Mouse (Mus musculus) monocyte, adult 5-6 weeks (primary cell): ENCODE results near the gene Tmem119. TPM values are rescaled to one million over a fixed set of nuclear protein-coding genes. Genes with fewer than 3 reads are reported as not detected.

Experiments used
- ATAC-seq: fragments of 153-309, 156-312 bp; replicated peaks from 2 replicates; pipeline ENCODE4 v1.8.0; 2017; ENCODE audit warnings: mild to moderate bottlenecking; ENCODE audit not compliant: low TSS enrichment, insufficient number of reproducible peaks, severe bottlenecking, poor library complexity, low FRiP score
- total RNA-seq: library from RNA; stranded (forward); fragments of 200-1000, 200-491, 200-594 nt; gene quantifications from 3 replicates; pipeline ENCODE4 v1.2.3, GENCODE M21; 2017

Gene Tmem119
- total RNA-seq, 1 experiment from 2014 or later, result not detected

- ATAC-seq, result peak; percentile 52
Observed at GRCm38 (mm10) chr5:113773664-113774063, 26.7 kb downstream of the Tmem119 start.

DNA sequence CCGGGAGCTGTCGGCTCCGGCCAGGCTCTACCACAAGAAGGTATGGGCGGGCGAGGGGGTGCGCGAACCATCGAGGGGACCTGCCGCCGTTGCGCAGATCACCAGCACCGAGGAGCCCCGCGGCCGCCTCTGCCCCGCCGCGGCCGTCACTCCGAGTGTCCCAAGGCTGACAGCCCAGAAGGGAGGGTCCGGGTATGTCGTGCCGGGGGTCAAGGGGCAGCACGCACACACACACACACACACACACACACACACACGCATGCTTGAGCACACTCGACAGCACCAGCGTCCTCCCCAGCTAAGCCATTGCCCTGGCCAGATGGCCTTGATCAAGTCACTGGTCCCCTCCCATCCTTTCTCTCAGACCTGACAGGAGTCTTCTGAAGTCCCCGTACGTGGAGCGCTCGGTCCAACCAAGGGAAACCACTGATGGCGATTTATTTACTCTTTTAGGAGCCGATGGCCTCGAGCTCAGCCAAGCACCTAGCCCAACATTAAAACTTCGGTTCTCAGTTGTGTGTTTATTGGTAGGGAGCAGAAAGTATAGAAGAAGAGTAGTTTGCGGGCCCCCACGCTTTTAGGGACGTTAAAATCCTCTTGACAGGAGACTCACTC, 27.3 kb downstream of the Tmem119 start:
- no peak for ATAC-seq

DNA sequence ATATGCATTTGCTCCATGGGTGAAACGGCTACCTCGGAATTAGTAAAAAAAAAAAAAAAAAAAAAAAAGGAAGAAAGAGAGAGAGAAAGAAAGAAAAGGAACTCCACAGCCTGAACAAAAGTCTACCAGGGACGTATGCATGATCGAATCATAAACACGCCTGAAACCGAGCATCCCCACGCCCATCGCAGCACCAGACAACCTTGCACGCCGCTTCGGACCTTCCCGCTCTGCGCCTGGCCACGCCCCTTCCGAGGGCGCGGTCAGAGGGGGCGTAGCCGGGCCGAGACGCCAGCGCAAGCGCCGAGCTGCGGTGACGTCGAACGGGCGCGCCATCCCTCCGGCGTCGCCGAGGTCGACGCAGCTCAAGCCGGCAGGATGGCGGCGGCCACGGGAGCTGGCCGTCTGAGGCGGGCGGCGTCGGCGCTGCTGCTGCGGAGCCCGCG, 27.8 kb downstream of the Tmem119 start, which contains the start of the genes Sart3 and Iscu:
TSS of gene Sart3 (minus strand) at position 61 of the 446 bp plus-strand sequence.
TSS of gene Iscu (plus strand) at position 299 of the 446 bp plus-strand sequence.
- peak; percentile 42 for ATAC-seq

GRCm38 (mm10) chr5:113771213-113772162, 28.8 kb downstream of the Tmem119 start:
- ATAC-seq, result peak; percentile 64

GRCm38 (mm10) chr5:113768806-113769205, 31.5 kb downstream of the Tmem119 start:
- ATAC-seq, result no peak

DNA sequence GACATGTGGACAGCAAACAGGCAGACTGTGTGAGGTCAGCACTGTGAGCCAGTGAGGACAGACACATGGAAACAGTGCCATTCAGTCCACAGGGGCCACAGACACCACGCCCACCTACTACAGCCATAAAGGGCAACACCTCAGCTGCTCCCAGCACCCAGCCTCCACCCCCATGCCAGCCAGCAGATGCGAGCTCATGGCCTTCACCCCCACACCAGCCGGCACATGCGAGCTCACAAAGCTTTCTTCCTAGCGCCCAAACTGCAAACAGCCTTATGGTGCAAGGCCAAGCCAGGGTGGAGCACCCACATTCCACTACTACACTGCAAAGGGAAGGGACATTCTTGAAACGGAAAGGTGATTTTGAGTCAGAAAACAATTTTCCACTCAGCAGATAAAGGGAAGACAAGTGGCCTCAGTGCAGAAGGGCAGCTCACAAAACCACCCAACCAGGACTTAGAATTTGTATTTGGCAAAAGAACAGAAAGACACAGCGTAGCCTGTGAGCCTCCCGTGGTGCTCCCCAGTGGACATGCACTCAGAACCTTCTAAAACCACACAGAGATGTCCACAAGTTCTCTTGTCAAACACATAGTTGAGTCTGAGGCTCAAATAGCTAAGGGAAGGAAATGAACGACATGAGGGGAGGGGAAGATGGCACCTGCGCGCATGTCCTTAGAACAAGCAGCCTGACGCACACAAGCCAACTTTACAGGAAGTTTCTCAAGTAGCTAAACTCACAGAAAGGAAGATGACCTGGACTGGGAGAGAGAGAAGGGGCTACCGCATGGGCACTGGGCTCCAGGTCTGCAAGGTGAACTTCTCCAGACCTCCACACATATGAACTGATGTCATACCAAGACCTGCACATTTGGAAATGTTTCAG, 34.4 kb downstream of the Tmem119 start:
- no peak for ATAC-seq

DNA sequence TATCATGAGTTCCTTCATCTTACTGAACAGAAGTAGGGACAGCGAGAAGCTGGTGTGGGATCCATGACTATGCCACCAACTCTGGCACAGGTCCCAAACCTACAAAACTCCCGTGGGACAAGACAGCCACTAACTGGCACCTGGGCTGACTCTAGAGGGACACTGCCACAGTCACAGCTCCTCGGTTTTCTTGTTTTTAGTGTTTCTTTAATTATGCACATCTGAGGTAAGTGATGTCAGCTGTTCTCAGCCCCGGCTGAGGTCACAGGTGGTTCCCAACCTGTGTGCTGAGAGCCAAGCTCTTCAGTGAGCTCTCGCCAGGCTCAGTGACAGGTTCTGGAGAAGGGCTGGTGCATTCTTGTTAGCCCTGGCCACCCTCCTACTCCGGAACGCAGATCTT, 35.9 kb downstream of the Tmem119 start:
- ATAC-seq, result no peak

GRCm38 (mm10) chr5:113761585-113761984, 38.7 kb downstream of the Tmem119 start:
- no peak for ATAC-seq

GRCm38 (mm10) chr5:113755347-113756030, 44.8 kb downstream of the Tmem119 start:
- no peak for ATAC-seq

- ATAC-seq, result no peak
Observed at GRCm38 (mm10) chr5:113751521-113752157, 48.7 kb downstream of the Tmem119 start.

DNA sequence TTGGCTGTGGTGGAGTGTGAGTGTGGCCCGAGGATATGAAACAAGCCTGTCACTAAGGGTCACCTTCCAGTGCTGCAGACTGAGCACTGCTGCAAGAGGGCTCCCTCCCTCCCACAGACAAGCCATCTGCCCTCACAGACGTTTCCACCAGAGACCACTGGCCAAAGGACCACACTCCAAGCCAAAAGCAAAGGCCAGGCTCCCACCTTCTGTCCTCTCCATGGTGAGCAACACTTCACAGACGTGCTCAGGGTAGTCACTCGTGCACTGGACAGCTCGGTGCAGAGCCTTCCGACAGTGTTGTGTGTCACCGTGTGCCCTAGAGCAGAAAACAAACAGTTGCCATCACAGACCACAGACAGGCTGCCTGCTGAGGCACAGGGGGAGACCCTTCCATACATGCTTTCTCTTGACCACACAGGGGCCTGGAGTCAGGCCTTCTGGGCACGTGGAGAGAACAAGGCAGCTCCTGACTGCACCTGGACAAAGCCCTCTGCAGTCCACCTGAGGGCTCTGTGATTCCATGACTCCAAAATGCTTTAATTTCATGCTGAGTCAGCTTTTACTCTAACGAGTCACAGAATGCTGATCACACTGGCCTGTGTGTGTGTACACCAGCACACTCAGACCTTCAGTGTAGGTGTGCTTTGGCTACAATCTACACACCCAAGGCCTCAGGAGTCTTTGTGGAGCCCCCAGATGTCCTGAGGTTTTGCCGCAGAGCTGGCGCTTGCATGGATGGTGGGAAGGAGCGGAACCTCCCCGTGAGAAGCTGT, 51.6 kb downstream of the Tmem119 start:
- no peak for ATAC-seq

DNA sequence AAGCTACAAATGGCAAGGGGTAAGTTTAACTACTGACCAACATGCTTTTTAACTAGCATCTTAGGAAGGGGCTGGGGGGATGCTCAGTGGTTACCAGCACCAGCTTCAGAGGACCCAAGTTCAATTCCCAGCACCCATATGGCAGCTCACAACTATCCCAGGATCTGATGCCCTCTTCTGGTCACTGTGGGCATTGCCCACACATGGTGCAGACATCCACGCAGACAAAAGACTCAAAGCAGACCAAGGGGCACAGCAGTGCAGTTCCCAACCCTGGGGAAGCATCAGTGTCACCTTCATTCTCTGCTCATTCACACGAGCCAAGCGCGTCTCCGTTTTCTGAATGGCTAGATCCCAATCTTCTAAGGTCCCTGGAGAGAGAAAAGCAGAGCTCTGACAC, 52.7 kb downstream of the Tmem119 start:
- no peak for ATAC-seq

Other genes with a start within 250 kb of the Tmem119 start
- gene Cmklr1, start 150.1 kb downstream of the Tmem119 start, total RNA-seq, result 15.8 to 84.7 TPM (median 20.2 TPM) in 3 replicates
- gene 1700069L16Rik, start 75.7 kb downstream of the Tmem119 start, total RNA-seq, result not detected in 3 replicates
- 2.0 to 4.7 TPM (median 4.2 TPM) in 3 replicates for gene Ficd, start 64.7 kb downstream of the Tmem119 start, total RNA-seq
- gene Sart3, start 28.0 kb downstream of the Tmem119 start, total RNA-seq, result 34.4 to 48.1 TPM (median 42.3 TPM) in 3 replicates
- 110 to 223 TPM (median 180 TPM) in 3 replicates for gene Iscu, start 27.8 kb downstream of the Tmem119 start, total RNA-seq
- gene Selplg, start 32.1 kb upstream of the Tmem119 start, total RNA-seq, result 212 to 415 TPM (median 221 TPM) in 3 replicates
- gene Coro1c, start 108.2 kb upstream of the Tmem119 start, total RNA-seq, result 129 to 177 TPM (median 136 TPM) in 3 replicates
- 11.1 to 23.4 TPM (median 17.9 TPM) in 3 replicates for gene Ssh1, start 193.4 kb upstream of the Tmem119 start, total RNA-seq
- gene Dao, start 203.2 kb upstream of the Tmem119 start, total RNA-seq, result not detected in 3 replicates